Mouse (Mus musculus) cortical plate, adult 2 months (tissue): ENCODE results near the gene Tgif1. TPM values are rescaled to one million over a fixed set of nuclear protein-coding genes. Genes with fewer than 3 reads are reported as not detected.
A peak's percentile ranks its signal among the peaks of the same experiment; 100 is the strongest.

Source experiments
- H3K27ac ChIP-seq: fragments of 200-500 bp; 2 replicates; pipeline ENCODE4 v1.5.1; 2012; ENCODE audit warnings: low read length, control low read depth, inconsistent platforms; ENCODE audit not compliant: insufficient read depth
- H3K4me1 ChIP-seq: fragments of 200-500 bp; 2 replicates; pipeline ENCODE4 v1.6.1; 2011; ENCODE audit warnings: low read length; ENCODE audit not compliant: control insufficient read depth, insufficient read depth
- H3K4me3 ChIP-seq: fragments of 200-500 bp; 2 replicates; pipeline ENCODE4 v1.5.1; 2011; ENCODE audit warnings: mild to moderate bottlenecking, low read length, control low read depth; ENCODE audit not compliant: insufficient read depth
- CTCF ChIP-seq: fragments of 200-500 bp; IDR thresholded peaks from 2 replicates; pipeline ENCODE4 v1.5.1; 2011; ENCODE audit warnings: mild to moderate bottlenecking, control low read depth, low read length; ENCODE audit not compliant: insufficient read depth; ENCODE audit errors: extremely low read depth
- POLR2A ChIP-seq: fragments of 200-500 bp; IDR thresholded peaks from 2 replicates; pipeline ENCODE4 v1.6.1; 2011; ENCODE audit warnings: mild to moderate bottlenecking, low read length, control low read depth; ENCODE audit not compliant: insufficient read depth; ENCODE audit errors: extremely low read depth
- polyA plus RNA-seq: library from polyadenylated mRNA; depleted of rRNA; stranded (reverse); fragments of >200 nt; gene quantifications from 2 replicates; pipeline ENCODE4 v1.2.3, GENCODE M21; 2012

Tgif1 gene
- polyA plus RNA-seq, 1 experiment = 3.3 TPM

GRCm38 (mm10) chr17:70885868-70886267 is 32.5 kb upstream of the Tgif1 start:
- H3K4me3 ChIP-seq = no peak overlapping the region
- TF ChIP-seq CTCF = no peak
- TF ChIP-seq POLR2A = no peak
- H3K27ac ChIP-seq = no peak overlapping the region
- H3K4me1 ChIP-seq = no peaks in the 10 kb centered on the region

DNA sequence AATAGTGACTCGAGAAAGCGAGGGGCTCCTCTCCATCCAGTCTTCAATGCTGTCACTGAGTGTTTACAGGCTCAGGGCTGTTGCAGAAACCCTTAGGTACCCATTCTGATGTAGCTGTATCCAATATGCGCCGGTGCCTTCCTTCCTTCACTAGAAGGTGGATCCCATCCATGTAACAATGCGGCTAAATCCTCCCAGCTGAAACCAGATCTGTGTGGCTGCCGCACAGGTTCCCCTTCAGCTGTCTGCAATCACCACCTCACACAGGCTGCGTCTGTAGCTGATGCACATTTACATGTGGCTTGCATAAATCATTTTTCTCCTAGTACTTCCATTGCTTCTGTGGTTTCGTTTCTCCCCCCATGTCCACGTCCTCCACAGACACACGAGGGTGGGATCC is 28.6 kb upstream of the Tgif1 start:
- TF ChIP-seq POLR2A = no peak
- no peak for TF ChIP-seq CTCF
- Histone ChIP-seq H3K27ac (no peak overlapping the region), H3K4me1 (no peaks in the 10 kb centered on the region), H3K4me3 (no peak overlapping the region)

DNA sequence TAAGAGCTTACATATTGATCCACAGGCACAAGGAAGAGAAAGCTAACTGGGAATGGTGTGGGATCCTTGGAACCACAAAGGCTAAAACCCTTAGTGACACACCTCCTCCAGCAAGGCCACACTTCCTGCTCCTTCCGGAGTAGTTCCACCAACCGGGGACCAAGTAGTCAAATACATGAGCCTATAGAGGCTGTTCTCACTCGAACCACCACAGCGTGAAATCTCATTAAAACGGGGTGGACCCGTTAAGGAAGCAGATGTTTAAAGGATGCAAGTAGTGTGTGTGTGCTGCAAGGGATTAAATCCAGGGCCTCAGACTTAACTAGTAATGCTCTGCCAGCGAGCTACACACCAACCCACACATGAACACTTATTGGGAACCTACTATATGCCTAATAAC is 27.8 kb upstream of the Tgif1 start:
- no peak overlapping the region for H3K4me3 ChIP-seq
- TF ChIP-seq CTCF = no peak
- TF ChIP-seq POLR2A = no peak
- H3K4me1 ChIP-seq = no peaks in the 10 kb centered on the region
- no peak overlapping the region for H3K27ac ChIP-seq

- TF ChIP-seq CTCF (no peak), POLR2A (no peak)
These were observed 24.9 kb upstream of the Tgif1 start for GRCm38 (mm10) chr17:70878237-70878636.

DNA sequence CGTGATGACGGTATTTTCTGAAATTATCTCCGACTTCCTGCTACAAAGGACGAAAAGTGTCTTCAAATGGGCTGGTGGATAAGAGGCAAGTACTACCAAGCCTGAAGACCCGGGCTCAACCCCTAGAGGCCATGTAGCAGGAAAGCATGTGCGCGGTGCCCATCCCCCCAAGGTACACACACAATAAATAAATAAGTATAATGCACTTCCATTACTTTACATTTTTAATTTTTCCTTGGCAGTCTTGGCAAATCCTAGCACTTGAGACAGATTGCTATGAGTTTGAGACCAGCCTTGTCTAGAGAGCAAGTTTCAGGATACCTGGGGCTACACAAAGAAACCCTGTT is 20.4 kb upstream of the Tgif1 start:
- Histone ChIP-seq H3K4me3 (peak overlapping the region; percentile 2; the same call in 1 of the 2 replicates), H3K4me1 (no peaks in the 10 kb centered on the region), H3K27ac (no peak overlapping the region)
- TF ChIP-seq POLR2A = no peak
- TF ChIP-seq CTCF = no peak

More at GRCm38 (mm10) chr17:70878237-70878636, 24.9 kb upstream of the Tgif1 start:
- Histone ChIP-seq H3K4me1 (no peaks in the 10 kb centered on the region), H3K27ac (no peak overlapping the region), H3K4me3 (no peak overlapping the region)

DNA sequence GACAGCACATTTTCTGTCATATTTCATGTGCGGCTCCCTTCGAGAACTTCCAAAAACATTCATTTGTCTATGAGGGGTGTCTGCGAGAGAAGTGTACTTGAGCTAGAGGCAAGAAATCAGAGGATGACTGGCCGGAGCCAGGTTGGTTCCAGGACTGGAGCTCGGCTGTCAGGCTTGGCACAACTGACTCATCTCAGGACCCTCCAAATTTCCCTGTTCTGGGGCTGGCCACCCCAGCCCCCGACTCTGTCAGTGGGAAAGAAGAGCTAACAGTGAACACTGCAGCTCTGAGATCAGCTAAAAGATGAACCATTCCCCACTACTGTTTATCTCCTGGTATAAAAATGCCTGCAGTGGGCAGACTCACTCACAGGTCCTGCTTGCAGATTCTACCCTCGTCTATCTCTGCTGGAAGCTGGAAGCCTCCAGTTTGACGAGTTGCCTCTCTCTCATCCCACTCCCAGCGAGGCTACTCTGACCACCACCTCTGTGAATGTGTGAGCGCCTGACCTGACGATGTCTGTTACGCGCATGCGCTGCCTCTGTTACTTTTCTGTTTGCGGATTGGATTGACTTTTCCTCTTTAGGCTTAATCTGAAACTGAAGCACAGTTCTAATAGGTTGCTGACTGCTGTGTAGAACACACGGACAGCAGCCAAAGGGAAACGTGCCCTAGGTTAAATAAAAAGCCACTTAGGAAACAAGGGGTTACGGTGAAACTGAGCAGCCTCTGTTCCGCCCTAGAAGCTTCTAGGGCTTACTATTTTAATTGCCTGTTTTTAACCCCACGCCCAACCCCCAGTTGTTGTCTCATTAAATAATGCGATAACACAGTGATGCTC is 19.8 kb upstream of the Tgif1 start:
- Histone ChIP-seq H3K4me3 (peak overlapping the region; percentile 2), H3K27ac (no peak overlapping the region), H3K4me1 (no peaks in the 10 kb centered on the region)
- 0 out of 2 replicates have a peak, but pooled peaks have one; percentile 26 for TF ChIP-seq POLR2A
- TF ChIP-seq CTCF = no peak

GRCm38 (mm10) chr17:70872094-70872929 is 19.0 kb upstream of the Tgif1 start:
- H3K27ac ChIP-seq = no peak overlapping the region
- H3K4me3 ChIP-seq = no peak overlapping the region

DNA sequence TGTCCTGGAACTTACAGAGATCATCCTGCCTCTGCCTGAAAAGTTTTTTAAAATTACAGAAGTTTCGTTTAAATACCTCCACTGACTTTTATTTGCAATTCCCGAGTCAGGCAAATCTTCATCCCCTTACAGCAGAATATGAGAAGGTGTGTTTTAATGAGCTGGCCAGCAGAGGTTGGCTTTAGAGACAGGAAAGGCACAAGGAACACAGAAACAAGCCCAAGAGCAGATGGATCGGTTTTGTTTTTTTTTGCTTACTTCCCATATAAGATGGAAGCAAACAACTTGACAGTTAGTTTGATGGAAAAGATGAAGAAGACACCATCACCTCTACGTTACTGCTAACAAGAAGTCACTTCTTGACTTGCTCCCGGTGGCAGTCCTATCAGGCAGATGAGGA is 18.3 kb upstream of the Tgif1 start:
- H3K4me1 ChIP-seq = no peaks in the 10 kb centered on the region
- TF ChIP-seq CTCF (no peak), POLR2A (no peak)
- H3K4me3 ChIP-seq = no peak overlapping the region
- no peak overlapping the region for H3K27ac ChIP-seq

More at GRCm38 (mm10) chr17:70872094-70872929, 19.0 kb upstream of the Tgif1 start:
- no peaks in the 10 kb centered on the region for H3K4me1 ChIP-seq
- no peak for TF ChIP-seq CTCF
- TF ChIP-seq POLR2A = no peak

- Histone ChIP-seq H3K27ac (no peak overlapping the region), H3K4me1 (no peaks in the 10 kb centered on the region), H3K4me3 (no peak overlapping the region)
- TF ChIP-seq CTCF (no peak), POLR2A (no peak)
These were observed 17.2 kb upstream of the Tgif1 start for GRCm38 (mm10) chr17:70870581-70870980.
